Mouse (Mus musculus) thymus, postnatal 0 days (tissue): ENCODE results near the gene Naa80. TPM values are rescaled to one million over a fixed set of nuclear protein-coding genes. Genes with fewer than 3 reads are reported as not detected.

Source experiments
- DNase-seq: peaks from one replicate; pipeline ENCODE4 v3.0.0-alpha.2; 2015; ENCODE audit warnings: low spot score
- polyA plus RNA-seq: library from polyadenylated mRNA; unstranded; fragments of >200 nt; fragmentation: Nextera tagmentation; extraction: Ambion mirVana; gene quantifications from 2 replicates; pipeline ENCODE4 v1.2.1, GENCODE M21; 2015

The Naa80 gene
- polyA plus RNA-seq, 1 experiment from 2014 or later, result 18.4 TPM

DNA sequence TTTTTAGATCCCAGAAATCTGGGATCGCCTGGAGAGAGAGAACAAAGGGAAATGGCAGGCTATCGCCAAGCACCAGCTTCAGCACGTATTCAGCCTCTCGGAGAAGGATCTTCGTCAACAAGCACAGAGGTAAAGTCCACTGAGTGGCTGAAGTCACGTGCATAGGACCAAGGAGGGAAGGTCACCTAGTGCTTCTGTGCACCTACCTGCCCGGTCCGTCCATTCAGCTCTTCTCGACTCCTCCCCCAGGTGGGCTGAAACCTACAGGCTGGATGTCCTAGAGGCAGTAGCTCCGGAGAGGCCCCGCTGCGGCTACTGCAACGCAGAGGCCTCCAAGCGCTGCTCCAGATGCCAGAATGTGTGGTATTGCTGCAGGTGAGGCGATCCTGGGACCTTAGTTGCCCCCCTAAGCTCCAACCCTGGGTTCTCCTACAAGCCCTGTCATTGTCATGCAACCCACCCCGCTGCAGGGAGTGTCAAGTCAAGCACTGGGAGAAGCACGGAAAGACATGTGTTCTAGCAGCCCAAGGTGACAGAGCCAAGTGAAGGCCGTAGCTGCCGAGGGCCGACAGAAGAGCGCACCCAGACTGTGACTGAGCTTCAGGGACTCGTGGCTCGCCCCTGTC, 28.1 kb upstream of the Naa80 start:
- DNase-seq, result no peak

DNA sequence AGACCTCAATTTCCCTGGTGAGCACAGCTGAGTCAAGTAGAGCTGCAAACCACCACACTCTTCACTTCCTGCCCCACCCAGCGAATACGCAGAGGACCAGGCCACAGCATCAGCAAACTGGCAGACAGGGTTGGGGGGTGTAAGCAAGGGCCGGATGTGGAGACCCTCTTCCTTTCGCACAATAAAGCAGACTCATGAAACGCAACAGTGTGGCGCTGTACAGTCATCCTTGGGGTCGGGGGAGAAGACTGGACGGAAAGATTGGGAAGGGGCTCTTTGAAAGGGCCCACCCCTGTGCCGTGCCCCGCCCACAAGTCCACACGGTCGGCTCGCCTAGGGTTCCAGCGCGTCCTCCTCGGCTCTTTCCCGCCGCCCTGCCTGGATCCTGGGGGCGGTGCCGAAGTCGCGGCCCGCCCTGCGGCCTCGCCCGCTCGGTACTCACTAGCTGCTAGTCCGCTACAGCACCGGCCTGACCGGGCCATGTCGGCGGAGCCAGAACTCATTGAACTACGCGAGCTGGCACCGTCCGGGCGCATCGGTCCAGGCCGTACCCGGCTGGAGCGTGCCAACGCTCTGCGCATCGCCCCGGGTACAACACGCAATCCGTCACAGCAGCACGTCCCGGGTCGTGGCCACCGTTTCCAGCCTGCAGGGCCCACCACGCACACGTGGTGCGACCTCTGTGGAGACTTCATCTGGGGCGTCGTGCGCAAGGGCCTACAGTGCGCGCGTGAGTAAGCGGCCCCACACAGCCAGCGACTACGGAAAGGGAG, 27.4 kb upstream of the Naa80 start, which contains the start of gene Rassf1:
TSS of gene Rassf1 (plus strand) at position 439 of the 773 bp plus-strand sequence.
- DNase-seq, result peak; percentile 88

DNA sequence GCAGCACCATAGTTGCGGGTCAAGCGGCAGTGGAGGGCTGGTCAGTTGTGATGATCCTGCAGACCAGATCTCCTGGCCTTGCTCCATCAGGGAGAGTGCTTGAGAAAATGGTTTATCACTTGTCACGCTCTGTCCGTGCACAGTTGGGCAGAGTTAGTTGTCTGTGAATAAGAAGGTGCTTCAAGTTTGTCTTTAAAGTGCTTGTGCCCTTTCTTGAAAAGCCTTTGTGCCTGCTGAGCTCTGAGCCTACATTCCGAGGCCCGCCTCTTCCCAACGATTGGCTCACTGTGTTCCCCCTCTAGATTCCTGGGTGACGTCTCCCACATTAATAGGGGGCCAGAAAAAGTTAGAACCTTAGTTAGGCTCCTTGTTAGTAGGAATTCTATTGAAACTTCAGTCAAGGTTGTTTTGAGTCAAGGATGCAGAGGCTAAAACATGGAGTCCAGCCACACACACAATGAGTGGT, 26.8 kb upstream of the Naa80 start:
- no peak for DNase-seq

DNA sequence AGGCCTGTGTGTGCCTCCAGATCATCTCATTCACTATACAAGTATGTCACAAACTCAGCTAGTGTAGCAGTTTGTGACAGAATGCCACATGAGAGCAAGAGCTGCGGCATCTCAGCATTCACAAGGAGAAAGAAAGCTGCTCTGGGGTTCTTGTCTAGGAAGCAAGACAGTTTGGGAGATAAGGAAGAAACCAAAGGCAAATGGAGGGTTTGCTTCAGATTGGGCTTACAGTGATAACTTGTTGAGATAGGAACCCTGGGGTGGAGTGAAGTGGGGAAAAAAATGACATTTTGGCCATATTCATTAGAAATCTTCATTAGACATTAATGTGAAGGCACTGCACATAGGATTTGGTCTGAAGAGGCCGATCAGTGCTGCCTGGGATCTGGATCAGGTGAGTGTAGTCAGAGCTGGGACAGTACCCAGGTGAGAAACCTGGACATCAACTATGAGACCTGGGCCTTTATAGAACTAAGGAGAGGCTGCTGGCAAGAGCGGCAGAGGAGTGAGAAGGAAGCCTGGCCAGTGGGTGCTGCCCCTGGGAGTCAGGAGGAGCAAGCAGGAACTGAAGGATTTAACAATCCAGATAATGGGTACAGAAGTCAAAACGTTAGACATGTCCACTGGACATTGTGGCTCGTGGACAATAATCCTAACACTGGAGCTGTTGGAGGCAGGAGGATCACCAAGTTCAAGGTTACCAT, 25.8 kb upstream of the Naa80 start:
- no peak for DNase-seq

DNA sequence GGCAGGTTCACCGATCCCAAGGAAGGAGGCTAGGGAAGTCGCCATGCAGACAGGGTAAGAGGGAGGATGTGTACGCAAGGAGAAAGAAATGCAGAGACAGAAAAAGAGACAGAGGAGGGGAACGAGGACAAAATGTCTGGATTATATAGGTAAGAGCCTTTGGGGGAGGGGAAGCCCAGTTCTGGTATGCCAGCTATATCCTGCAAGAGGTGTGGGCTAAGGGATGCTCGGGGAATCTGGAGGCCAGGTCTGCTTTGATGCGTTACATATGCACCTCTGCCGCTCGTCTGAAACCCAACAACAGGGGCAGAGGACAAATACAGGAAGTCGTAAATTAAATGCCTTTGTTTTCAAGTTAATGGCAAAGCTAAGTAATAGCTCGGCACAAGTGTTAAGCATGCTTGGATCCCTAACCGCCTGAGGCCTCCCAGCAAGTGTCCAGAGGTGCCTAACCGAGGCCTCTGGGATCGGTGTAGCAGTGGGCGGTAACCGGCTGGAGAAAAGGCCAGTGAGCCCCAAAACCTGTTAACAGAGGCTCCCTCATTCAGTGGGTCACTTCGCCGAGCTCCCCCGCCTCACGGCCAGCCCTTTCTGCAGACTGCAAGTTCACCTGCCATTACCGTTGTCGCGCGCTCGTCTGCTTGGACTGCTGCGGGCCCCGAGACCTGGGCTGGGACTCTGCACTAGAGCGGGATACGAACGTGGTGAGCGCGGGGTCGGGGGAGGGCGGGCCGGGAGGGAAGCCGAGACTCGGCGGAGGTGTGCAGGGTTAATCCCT, 25.0 kb upstream of the Naa80 start:
- peak; percentile 44 for DNase-seq

DNA sequence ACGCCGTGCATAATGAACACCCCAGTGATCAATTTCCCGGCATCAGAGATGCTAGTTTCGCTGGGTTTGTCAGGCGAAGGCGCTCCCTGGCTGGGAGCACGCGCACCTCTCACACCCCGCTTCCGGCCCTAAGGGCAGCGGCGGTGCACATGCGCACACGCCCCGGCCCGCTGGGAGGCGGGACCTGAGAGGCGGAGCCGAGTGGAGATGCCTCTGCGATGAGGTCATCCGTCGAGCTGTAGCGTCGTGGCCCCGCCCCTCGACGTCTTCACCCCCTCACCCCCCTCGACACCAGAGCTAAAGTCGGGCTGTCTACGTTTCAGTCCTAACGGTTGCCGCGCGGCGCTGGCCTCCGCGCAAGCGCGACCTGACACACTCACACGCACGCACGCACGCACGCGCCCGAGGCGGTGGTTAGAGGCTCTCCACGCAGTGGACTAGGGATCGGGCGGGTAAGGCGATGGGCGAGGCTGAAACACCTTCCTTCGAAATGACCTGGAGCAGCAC, 24.3 kb upstream of the Naa80 start:
- DNase-seq, result peak; percentile 99

- DNase-seq, result no peak
Observed at GRCm38 (mm10) chr9:107555031-107555457, 23.6 kb upstream of the Naa80 start.

GRCm38 (mm10) chr9:107555701-107556100, 23.0 kb upstream of the Naa80 start:
- DNase-seq, result no peak

DNA sequence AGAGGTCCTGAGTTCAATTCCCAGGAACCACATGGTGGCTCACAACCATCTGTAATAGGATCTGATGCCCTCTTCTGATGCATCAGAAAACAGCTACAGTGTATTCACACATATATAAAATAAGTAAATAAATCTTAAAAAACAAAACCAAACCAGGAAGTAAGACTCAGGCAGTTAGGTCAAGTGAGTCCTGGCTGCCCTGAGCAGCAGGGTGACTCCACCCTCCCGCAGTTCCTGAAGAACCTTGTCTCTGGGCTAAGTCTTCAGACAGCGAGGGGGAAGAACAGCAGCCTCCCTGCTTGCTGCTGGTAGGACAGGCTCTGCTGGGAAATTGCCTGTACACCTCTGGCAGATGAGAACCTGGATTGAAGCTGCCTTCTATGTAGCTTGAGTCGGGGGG, 22.3 kb upstream of the Naa80 start:
- no peak for DNase-seq

DNA sequence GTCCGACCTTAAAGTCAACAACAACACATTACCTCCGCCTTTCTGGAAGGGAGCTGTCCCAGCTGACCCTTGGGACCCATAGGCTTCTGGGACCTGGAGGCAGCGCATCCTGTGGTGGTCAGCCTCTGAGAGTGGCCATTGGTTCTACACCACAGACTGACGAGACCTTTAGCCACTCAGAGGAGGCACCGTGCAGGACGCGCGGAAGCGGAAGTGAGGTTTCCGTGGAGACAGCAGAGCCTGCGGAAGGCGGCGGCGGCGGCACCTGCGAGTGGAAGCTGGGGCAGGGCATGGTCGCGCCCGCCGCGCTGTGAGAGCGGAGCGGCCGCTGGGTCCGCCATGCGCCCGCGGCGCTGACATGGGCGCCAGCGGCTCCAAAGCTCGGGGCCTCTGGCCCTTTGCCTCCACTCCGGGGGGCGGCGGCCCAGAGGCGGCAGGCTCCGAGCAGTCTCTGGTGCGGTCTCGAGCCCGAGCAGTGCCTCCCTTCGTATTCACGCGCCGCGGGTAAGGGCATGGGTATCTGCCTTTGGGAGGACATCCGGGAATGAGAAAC, 15.6 kb upstream of the Naa80 start, which contains the start of gene Tusc2:
TSS of gene Tusc2 (plus strand) at position 227 of the 553 bp plus-strand sequence.
- peak; percentile 92 for DNase-seq

DNA sequence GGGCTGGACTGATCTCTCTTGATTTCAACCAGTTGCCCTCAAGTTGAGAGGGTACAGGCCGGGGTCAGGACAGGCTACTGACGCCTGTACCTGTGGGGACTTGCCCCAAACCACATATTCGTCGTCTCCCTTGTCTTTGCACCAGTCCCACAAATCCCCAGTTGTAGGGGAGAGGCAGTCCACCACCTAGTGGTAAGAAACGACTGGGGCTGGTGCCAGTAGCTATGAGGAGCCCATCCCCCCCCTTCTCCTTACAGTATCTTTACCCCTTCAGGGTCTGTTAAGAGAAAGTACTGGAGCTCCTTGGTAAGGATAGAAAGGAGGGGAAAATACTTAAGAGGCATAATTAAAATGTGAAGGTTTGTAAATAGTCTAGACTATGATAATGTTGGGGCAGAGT, 13.1 kb upstream of the Naa80 start:
- DNase-seq, result peak; percentile 44

DNA sequence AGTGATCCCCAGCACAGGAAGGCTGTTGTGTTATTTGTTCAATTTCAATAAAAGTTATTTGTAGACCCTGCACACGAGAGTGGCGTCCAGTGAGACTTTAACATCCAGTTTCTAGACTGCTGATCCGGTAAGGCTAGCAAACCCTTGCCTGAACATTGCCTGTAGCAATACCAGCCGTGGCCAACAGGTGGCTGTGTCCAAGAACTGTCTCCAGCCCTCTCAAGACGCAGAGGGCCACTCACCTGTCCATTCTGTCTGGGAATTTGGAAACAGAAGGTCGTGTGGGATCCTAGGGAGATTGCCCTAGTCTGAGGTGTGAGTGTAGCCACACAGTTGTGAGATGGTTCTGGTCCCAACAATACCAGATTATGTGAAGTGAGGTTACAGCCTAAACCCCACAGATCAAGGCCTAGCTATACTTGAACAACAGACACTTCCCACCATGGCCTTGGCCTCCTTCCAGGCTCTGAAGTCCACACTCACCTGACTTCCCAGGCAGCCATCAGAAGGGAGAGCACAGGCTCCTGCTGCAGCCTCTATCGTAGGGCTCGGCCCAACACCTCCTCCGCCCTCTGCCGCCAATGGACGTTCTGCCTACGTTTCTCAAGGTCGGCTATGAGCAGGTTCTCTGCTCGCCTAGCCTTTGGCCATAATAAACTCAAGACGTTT, 12.5 kb upstream of the Naa80 start:
- peak; percentile 69 for DNase-seq

DNA sequence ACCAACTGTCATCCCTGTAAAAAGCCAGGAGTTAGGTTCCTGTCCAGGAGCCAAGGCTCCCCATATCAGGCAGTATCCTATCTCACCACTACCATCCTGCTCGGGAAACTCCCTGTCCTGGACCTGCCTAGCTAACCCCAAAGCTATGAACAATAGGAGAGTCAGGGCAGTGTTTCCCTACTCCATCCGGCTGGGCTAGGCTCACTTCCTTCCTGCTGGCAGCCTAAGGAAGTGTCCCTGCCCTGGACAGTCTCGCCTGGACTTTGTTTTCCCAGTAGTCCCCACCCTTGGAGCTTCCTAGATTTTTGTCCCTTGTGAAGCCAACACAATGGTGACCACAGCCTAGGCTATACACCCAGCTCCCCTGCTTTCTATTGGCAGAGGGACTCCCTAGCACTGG, 11.8 kb upstream of the Naa80 start:
- no peak for DNase-seq

DNA sequence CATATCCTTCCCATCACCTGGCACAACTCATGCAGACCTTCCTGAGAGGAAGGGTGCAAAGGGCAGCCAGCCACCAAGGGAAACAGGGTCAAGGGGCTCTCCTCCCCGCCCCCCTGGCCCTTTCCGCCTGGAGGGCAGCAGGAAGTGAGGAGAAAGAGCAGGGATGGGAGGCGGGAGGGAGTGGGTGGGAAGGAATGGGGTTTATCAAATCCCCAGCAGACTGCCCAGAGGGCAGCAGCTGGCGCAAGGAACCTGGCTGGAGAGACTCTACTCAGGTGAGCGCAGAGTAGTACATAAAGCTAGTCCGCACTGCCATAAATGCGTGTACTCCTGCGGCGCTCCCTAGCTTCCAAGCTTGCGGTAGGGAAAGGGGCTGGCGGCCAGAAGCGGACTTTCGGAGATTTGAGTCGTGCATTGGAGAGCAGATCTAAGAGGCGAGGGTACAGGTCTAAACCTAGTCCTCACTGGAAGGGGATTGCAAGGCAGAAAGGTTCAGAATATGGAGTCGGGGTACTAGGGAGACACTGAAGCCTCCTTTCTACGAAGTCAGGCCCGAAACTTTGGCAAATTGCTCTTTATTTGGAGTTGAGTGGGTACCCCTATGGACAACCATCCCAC, 10.9 kb upstream of the Naa80 start, which contains the start of gene Hyal2:
TSS of gene Hyal2 (plus strand) at position 244 of the 618 bp plus-strand sequence.
- DNase-seq, result no peak

DNA sequence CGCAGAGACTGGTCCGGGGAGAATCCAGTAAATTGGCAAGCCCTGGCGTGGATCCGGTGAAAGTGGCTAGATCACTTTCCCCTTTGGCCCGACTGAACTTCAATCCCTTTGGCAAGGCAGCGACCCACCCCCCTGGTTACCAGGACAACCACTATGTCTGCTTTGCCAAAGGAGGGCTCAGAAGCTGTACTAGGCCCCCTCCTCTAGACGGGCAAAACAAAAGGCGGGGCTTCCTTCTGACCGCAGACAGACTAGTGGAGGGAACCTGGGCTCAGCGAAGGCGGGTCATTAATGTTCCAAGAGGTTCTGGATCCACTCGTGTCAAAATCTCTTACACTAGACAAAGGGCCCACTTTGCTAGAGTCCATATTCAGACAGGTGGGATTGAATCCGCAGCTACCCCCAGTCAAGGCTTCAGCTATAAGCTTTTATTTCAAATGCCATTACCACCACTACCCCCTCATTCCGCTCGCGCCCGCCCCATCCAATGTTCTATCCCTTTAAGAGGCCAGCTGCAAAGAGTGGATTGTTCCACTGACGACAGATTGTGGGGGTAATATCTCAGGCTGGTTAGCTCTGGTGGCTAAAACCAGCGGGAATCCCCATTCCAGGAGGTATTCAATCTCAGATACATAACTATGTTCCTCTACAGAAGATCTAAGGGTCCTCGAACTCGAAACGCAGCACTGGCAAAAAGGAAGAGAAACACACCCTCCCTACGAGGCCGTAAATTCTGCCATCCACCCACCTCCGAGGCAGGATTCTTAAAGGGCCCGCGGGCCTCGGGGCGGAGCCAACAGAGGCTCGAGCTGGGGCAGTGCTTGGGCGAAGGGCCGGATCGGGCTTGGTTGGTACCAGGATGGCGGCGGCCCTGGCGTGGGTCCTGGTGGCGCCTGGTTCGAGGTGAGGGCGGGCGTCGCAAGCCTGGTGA, 10.1 kb upstream of the Naa80 start:
- peak; percentile 84 for DNase-seq

- no peak for DNase-seq
Observed at GRCm38 (mm10) chr9:107569270-107569669, 9.4 kb upstream of the Naa80 start.

- no peak for DNase-seq
Observed at GRCm38 (mm10) chr9:107570016-107570415, 8.7 kb upstream of the Naa80 start.

DNA sequence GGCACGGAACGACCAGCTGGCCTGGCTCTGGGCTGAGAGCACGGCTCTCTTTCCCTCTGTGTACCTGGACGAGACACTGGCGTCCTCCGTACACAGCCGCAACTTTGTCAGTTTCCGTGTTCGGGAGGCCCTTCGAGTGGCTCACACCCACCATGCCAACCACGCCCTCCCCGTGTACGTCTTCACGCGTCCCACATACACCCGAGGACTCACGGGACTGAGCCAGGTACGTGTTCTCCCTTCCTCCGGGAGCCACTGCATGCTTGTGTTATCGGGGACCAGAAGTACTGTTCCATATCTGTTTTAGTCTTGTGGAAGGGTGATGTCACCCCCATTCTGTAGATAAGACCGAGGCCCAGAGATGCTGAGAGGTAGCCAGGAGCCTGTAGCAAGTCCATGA, 7.8 kb upstream of the Naa80 start:
- no peak for DNase-seq
